Mouse (Mus musculus): ENCODE measurements around the gene Hoxa3.

DNA sequence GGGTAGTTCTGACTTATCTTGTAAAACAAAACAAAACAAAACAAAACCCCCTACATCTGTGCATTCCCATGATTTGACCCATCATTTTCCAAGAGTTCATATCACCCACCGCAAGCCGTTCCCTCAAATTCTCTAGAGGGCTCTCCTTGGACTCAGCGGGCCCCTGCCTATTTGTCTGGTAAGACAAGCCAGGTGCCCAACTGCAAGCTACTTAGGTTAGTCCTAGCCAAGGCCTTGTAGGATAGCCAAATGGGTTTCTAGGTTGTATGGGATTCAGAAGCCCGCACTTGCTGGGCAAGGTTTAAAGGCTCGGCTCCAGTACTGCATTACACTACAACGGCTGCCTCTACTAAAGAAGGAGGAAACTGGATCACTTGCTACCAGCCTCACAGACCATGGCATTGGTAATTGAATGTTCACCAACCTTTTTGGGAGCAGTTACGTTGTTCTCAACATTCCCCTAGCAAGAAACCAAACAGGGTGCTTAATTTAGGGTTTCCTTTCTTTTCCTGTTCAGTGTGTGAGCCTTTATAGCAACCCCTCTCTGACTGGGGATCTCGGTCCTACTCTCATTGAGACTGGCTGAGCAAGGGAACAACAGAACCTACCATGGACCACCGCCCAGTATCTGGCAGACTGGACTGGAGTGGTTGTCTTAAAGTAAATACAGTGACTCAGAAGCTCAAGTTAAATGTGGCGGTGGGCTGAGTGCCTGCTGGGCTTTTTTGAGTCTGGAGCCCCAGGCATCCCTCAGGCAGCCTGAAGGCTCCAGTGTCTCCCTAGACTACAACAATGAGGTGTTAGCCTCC, 24.4 kb upstream of the Hoxa3 start:
- TF ChIP-seq CTCF (IDR thresholded peaks at IDR 0.05; ENCODE audit: insufficient read depth, low read length) (no peak), POLR2A (IDR thresholded peaks at IDR 0.05; ENCODE audit: borderline replicate concordance, extremely low read depth, low read depth, low read length) (no peak)

Measured in lung, adult 2 months (tissue).